Mouse (Mus musculus): ENCODE results near the gene Gm3880. TPM values are rescaled to one million over a fixed set of nuclear protein-coding genes. Genes with fewer than 3 reads are reported as not detected.
A peak's percentile ranks its signal among the peaks of the same experiment; 100 is the strongest.

Gene Gm3880
- total and polyA plus RNA-seq, 2 experiments from 2014 or later: not detected

GRCm38 (mm10) chrX:102666641-102667040 is 20.1 kb downstream of the Gm3880 start:
- Histone ChIP-seq H3K36me3 (ENCODE audit: insufficient read depth, low read length) (no peaks in the 10 kb centered on the region), H3K4me3 (ENCODE audit: low read depth, low read length) (no peak overlapping the region), H3K27me3 (ENCODE audit: insufficient read depth, low read length) (no peaks in the 10 kb centered on the region), H3K9me3 (ENCODE audit: low read length) (no peaks in the 10 kb centered on the region), H3K27ac (ENCODE audit: low read depth, low read length) (no peak overlapping the region), H3K4me1 (ENCODE audit: insufficient read depth, low read length) (no peaks in the 10 kb centered on the region), H3K9ac (replicated peaks; ENCODE audit: low read length, poor library complexity, severe bottlenecking) (no peak overlapping the region), H3K4me2 (ENCODE audit: low read depth, low read length, poor library complexity, severe bottlenecking) (no peak overlapping the region)
- 88% methylated on average over 2 of the region's 2 CpGs for WGBS
- no peak for ATAC-seq (ENCODE audit: low FRiP score)
- no peak for DNase-seq (ENCODE audit: low spot score)
- no peak for TF ChIP-seq CTCF (IDR thresholded peaks at IDR 0.05)

DNA sequence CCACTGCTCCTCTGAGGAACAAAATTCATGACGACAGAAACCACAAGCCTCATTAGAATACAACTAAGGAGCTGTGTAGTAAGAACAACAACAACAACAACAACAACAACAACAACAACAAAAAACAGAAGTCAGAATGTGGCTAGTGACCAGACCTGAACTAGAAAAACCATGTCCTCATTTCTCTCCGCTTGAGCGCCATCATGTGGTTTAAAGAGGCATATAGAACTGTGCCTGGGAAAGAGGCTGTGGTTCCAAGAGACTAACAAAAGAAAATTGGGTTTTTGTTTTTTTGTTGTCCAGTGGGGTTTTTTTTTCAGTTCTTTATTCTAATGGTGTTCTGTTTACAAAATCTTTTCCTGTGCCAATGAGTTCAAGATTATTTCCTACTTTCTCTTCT is 26.1 kb downstream of the Gm3880 start:
- DNase-seq (ENCODE audit: low spot score) (no peak), ATAC-seq (ENCODE audit: low FRiP score) (no peak)
- Histone ChIP-seq H3K9ac (replicated peaks; ENCODE audit: low read length, poor library complexity, severe bottlenecking) (no peak overlapping the region), H3K4me3 (ENCODE audit: low read depth, low read length) (no peak overlapping the region), H3K4me2 (ENCODE audit: low read depth, low read length, poor library complexity, severe bottlenecking) (no peak overlapping the region), H3K4me1 (ENCODE audit: insufficient read depth, low read length) (no peaks in the 10 kb centered on the region), H3K27ac (ENCODE audit: low read depth, low read length) (no peak overlapping the region), H3K27me3 (ENCODE audit: insufficient read depth, low read length) (no peaks in the 10 kb centered on the region; the same call in 1 of the 2 replicates), H3K36me3 (ENCODE audit: insufficient read depth, low read length) (no peaks in the 10 kb centered on the region), H3K9me3 (ENCODE audit: low read length) (no peaks in the 10 kb centered on the region)
- peak; percentile 37; the same call in 1 of the 2 replicates for TF ChIP-seq CTCF (IDR thresholded peaks at IDR 0.05)
- 22% methylated on average over 3 of the region's 3 CpGs for WGBS

DNA sequence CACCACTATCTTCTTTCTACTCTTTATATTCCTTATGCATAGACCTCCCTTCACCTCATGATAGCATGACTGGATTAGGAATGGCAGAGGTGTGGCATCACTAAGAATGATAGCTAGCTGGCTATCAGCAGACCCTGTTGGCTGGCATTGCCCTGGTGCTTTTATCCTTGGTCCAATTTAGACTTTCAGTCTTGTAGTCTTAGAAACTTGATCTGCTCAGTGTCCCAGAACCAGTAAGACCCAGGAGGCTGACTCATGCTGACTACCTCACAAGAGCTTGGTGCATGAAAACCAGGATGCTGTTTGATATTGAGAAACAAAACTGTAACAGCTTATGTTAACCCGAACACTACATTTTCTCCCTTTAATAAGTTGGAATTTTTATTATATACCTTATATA is 41.1 kb downstream of the Gm3880 start:
- no peak overlapping the region for H3K9ac ChIP-seq (replicated peaks; ENCODE audit: low read length, poor library complexity, severe bottlenecking)
- H3K4me2 ChIP-seq (ENCODE audit: low read depth, low read length, poor library complexity, severe bottlenecking): no peak overlapping the region
- no peak overlapping the region for H3K27ac ChIP-seq (ENCODE audit: low read depth, low read length)
- DNase-seq (ENCODE audit: low spot score) (no peak), ATAC-seq (ENCODE audit: low FRiP score) (no peak)
- H3K4me3 ChIP-seq (ENCODE audit: low read depth, low read length): no peak overlapping the region
- TF ChIP-seq CTCF (IDR thresholded peaks at IDR 0.05): no peak
- 0 out of 2 replicates have a peak, but pooled peaks cover 4% of the 10 kb centered on the region for H3K4me1 ChIP-seq (ENCODE audit: insufficient read depth, low read length)
- no peaks in the 10 kb centered on the region for H3K9me3 ChIP-seq (ENCODE audit: low read length)
- no peaks in the 10 kb centered on the region; the same call in 1 of the 2 replicates for H3K27me3 ChIP-seq (ENCODE audit: insufficient read depth, low read length)
- H3K36me3 ChIP-seq (ENCODE audit: insufficient read depth, low read length): no peaks in the 10 kb centered on the region
- WGBS: 92% methylated on average over 1 of the region's 1 CpGs

DNA sequence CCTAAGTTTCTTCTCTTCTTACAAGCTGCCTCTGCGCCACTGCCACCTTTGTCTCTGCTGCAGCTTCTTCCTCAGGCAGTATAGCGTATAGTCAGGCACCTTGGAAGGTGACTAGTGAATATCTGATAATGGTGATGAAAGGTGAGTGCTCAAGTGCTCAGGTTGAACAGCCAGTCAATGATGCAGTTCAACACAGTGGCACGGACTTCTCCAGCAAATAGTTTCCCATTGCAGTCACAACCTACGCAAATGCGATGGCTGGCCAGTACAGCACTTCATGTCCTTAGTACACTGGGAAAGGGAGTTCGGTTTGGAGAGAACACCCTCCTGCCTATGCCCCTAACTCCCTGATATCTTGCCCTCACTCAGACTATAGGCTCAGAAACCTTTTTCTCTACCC is 41.6 kb downstream of the Gm3880 start:
- no peaks in the 10 kb centered on the region for H3K36me3 ChIP-seq (ENCODE audit: insufficient read depth, low read length)
- H3K9me3 ChIP-seq (ENCODE audit: low read length): no peaks in the 10 kb centered on the region
- DNase-seq (ENCODE audit: low spot score): no peak
- H3K4me2 ChIP-seq (ENCODE audit: low read depth, low read length, poor library complexity, severe bottlenecking): peak overlapping the region; percentile 54
- no peak for TF ChIP-seq CTCF (IDR thresholded peaks at IDR 0.05)
- H3K27ac ChIP-seq (ENCODE audit: low read depth, low read length): no peak overlapping the region
- no peak for ATAC-seq (ENCODE audit: low FRiP score)
- H3K4me3 ChIP-seq (ENCODE audit: low read depth, low read length): no peak overlapping the region
- no peaks in the 10 kb centered on the region; the same call in 1 of the 2 replicates for H3K27me3 ChIP-seq (ENCODE audit: insufficient read depth, low read length)
- 45% methylated on average over 6 of the region's 6 CpGs for WGBS
- H3K9ac ChIP-seq (replicated peaks; ENCODE audit: low read length, poor library complexity, severe bottlenecking): no peak overlapping the region
- H3K4me1 ChIP-seq (ENCODE audit: insufficient read depth, low read length): 0 out of 2 replicates have a peak, but pooled peaks cover 4% of the 10 kb centered on the region

- TF ChIP-seq CTCF (IDR thresholded peaks at IDR 0.05): no peak
- no peaks in the 10 kb centered on the region for H3K36me3 ChIP-seq (ENCODE audit: insufficient read depth, low read length)
- no peaks in the 10 kb centered on the region; the same call in 1 of the 2 replicates for H3K27me3 ChIP-seq (ENCODE audit: insufficient read depth, low read length)
- no peaks in the 10 kb centered on the region for H3K9me3 ChIP-seq (ENCODE audit: low read length)
- no peak overlapping the region for H3K27ac ChIP-seq (ENCODE audit: low read depth, low read length)
- WGBS: 15% methylated on average over 8 of the region's 8 CpGs
- peak overlapping the region; percentile 36; the same call in 1 of the 2 replicates for H3K9ac ChIP-seq (replicated peaks; ENCODE audit: low read length, poor library complexity, severe bottlenecking)
- H3K4me3 ChIP-seq (ENCODE audit: low read depth, low read length): peak overlapping the region; percentile 55
- peak overlapping the region; percentile 54 for H3K4me2 ChIP-seq (ENCODE audit: low read depth, low read length, poor library complexity, severe bottlenecking)
- DNase-seq (ENCODE audit: low spot score): peak; percentile 42
- 0 out of 2 replicates have a peak, but pooled peaks cover 4% of the 10 kb centered on the region for H3K4me1 ChIP-seq (ENCODE audit: insufficient read depth, low read length)
- 0 out of 2 replicates have a peak, but pooled peaks have one; percentile 49 for ATAC-seq (ENCODE audit: low FRiP score)
These were observed 42.2 kb downstream of the Gm3880 start for GRCm38 (mm10) chrX:102644573-102644951.

GRCm38 (mm10) chrX:102643823-102644572 is 42.8 kb downstream of the Gm3880 start, which contains the start of gene Phka1:
Gene Phka1 (minus strand): TSS chrX:102644246.
- Histone ChIP-seq H3K36me3 (ENCODE audit: insufficient read depth, low read length) (no peaks in the 10 kb centered on the region), H3K4me3 (ENCODE audit: low read depth, low read length) (peak within 1 kb of the TSS; percentile 55), H3K9ac (replicated peaks; ENCODE audit: low read length, poor library complexity, severe bottlenecking) (peak within 1 kb of the TSS; percentile 36), H3K9me3 (ENCODE audit: low read length) (no peaks in the 10 kb centered on the region), H3K4me2 (ENCODE audit: low read depth, low read length, poor library complexity, severe bottlenecking) (peak within 1 kb of the TSS; percentile 54), H3K27ac (ENCODE audit: low read depth, low read length) (no peak within 1 kb of the TSS), H3K4me1 (ENCODE audit: insufficient read depth, low read length) (0 out of 2 replicates have a peak, but pooled peaks cover 4% of the 10 kb centered on the region), H3K27me3 (ENCODE audit: insufficient read depth, low read length) (no peaks in the 10 kb centered on the region; the same call in 1 of the 2 replicates)
- WGBS: 28% methylated on average over 59 of the region's 60 CpGs
- DNase-seq (ENCODE audit: low spot score) (peak; percentile 51), ATAC-seq (ENCODE audit: low FRiP score) (peak; percentile 77)
- peak; percentile 11; the same call in 1 of the 2 replicates for TF ChIP-seq CTCF (IDR thresholded peaks at IDR 0.05)

Other genes starting within 250 kb of the Gm3880 start
- 8.7 and 15.5 TPM in 2 replicates for gene Hdac8, start 181.6 kb downstream of the Gm3880 start, total RNA-seq (2014; rRNA removed)
- gene Hdac8, start 181.6 kb downstream of the Gm3880 start, polyA plus RNA-seq (2015; fragmentation: Nextera tagmentation; extraction: Ambion mirVana): 9.1 and 9.2 TPM in 2 replicates
- gene Phka1, start 42.7 kb downstream of the Gm3880 start, total RNA-seq (2014; rRNA removed): 8.7 and 15.8 TPM in 2 replicates
- gene Phka1, start 42.7 kb downstream of the Gm3880 start, polyA plus RNA-seq (2015; fragmentation: Nextera tagmentation; extraction: Ambion mirVana): 6.6 and 6.8 TPM in 2 replicates
- not detected in 2 replicates for gene Gm9112, start 20.7 kb upstream of the Gm3880 start, total RNA-seq (2014; rRNA removed)
- gene Gm9112, start 20.7 kb upstream of the Gm3880 start, polyA plus RNA-seq (2015; fragmentation: Nextera tagmentation; extraction: Ambion mirVana): not detected in 2 replicates
- gene Dmrtc1b, start 20.9 kb upstream of the Gm3880 start, total RNA-seq (2014; rRNA removed): not detected in 2 replicates
- not detected in 2 replicates for gene Dmrtc1b, start 20.9 kb upstream of the Gm3880 start, polyA plus RNA-seq (2015; fragmentation: Nextera tagmentation; extraction: Ambion mirVana)
- not detected in 2 replicates for gene Dmrtc1c1, start 116.0 kb upstream of the Gm3880 start, total RNA-seq (2014; rRNA removed)
- not detected in 2 replicates for gene Dmrtc1c1, start 116.0 kb upstream of the Gm3880 start, polyA plus RNA-seq (2015; fragmentation: Nextera tagmentation; extraction: Ambion mirVana)
- gene Dmrtc1c2, start 167.6 kb upstream of the Gm3880 start, total RNA-seq (2014; rRNA removed): not detected in 2 replicates
- not detected in 2 replicates for gene Dmrtc1c2, start 167.6 kb upstream of the Gm3880 start, polyA plus RNA-seq (2015; fragmentation: Nextera tagmentation; extraction: Ambion mirVana)
- gene 1700031F05Rik, start 181.0 kb upstream of the Gm3880 start, total RNA-seq (2014; rRNA removed): not detected in 2 replicates
- gene 1700031F05Rik, start 181.0 kb upstream of the Gm3880 start, polyA plus RNA-seq (2015; fragmentation: Nextera tagmentation; extraction: Ambion mirVana): not detected in 2 replicates
- gene Dmrtc1a, start 221.7 kb upstream of the Gm3880 start, total RNA-seq (2014; rRNA removed): 0.88 and 2.4 TPM in 2 replicates
- gene Dmrtc1a, start 221.7 kb upstream of the Gm3880 start, polyA plus RNA-seq (2015; fragmentation: Nextera tagmentation; extraction: Ambion mirVana): 4.7 and 6.0 TPM in 2 replicates
- gene 1700011M02Rik, start 221.9 kb upstream of the Gm3880 start, total RNA-seq (2014; rRNA removed): not detected in 2 replicates
- not detected in 2 replicates for gene 1700011M02Rik, start 221.9 kb upstream of the Gm3880 start, polyA plus RNA-seq (2015; fragmentation: Nextera tagmentation; extraction: Ambion mirVana)
- gene 1700018G05Rik, start 241.4 kb upstream of the Gm3880 start, total RNA-seq (2014; rRNA removed): not detected in 2 replicates
- gene 1700018G05Rik, start 241.4 kb upstream of the Gm3880 start, polyA plus RNA-seq (2015; fragmentation: Nextera tagmentation; extraction: Ambion mirVana): not detected in 2 replicates

Measured in midbrain, postnatal 0 days (tissue).